Mouse (Mus musculus): ENCODE data around the gene Ptgr1. TPM values are rescaled to one million over a fixed set of nuclear protein-coding genes. Genes with fewer than 3 reads are reported as not detected.

The Ptgr1 gene
- total RNA-seq, 2 experiments from 2014 or later = 29.0 to 36.4 TPM

GRCm38 (mm10) chr4:58932541-58932940 lies 54.4 kb downstream of the Ptgr1 start:
- ATAC-seq (ENCODE audit: poor library complexity, severe bottlenecking) = no peak

- ATAC-seq (ENCODE audit: poor library complexity, severe bottlenecking) = no peak
These were observed 59.3 kb downstream of the Ptgr1 start for GRCm38 (mm10) chr4:58927661-58928060.

GRCm38 (mm10) chr4:58926120-58926519 lies 60.8 kb downstream of the Ptgr1 start:
- ATAC-seq (ENCODE audit: poor library complexity, severe bottlenecking) = no peak

- no peak for ATAC-seq (ENCODE audit: poor library complexity, severe bottlenecking)
These were observed 61.3 kb downstream of the Ptgr1 start for GRCm38 (mm10) chr4:58925664-58926063.

- ATAC-seq (ENCODE audit: poor library complexity, severe bottlenecking) = no peak; the same call in 1 of the 2 replicates
These were observed 63.0 kb downstream of the Ptgr1 start for GRCm38 (mm10) chr4:58923933-58924332.

Other genes starting within 250 kb of the Ptgr1 start
- 0.16 TPM in 1 of 2 replicates, not detected in the other for gene Olfr267, start 199.4 kb downstream of the Ptgr1 start, total RNA-seq (2015)
- gene Olfr267, start 199.4 kb downstream of the Ptgr1 start, total RNA-seq (2017) = not detected in 2 replicates
- 48.3 and 76.1 TPM in 2 replicates for gene Ecpas, start 74.4 kb downstream of the Ptgr1 start, total RNA-seq (2015)
- gene Ecpas, start 74.4 kb downstream of the Ptgr1 start, total RNA-seq (2017) = 42.4 and 43.3 TPM in 2 replicates
- gene Zkscan16, start 43.5 kb downstream of the Ptgr1 start, total RNA-seq (2015) = not detected in 2 replicates
- not detected in 2 replicates for gene Zkscan16, start 43.5 kb downstream of the Ptgr1 start, total RNA-seq (2017)
- gene Dnajc25, start 7.9 kb upstream of the Ptgr1 start, total RNA-seq (2015) = 11.2 and 11.8 TPM in 2 replicates
- gene Dnajc25, start 7.9 kb upstream of the Ptgr1 start, total RNA-seq (2017) = 13.0 and 14.6 TPM in 2 replicates
- not detected in 2 replicates for gene Gm20503, start 16.1 kb upstream of the Ptgr1 start, total RNA-seq (2015)
- gene Gm20503, start 16.1 kb upstream of the Ptgr1 start, total RNA-seq (2017) = not detected in 2 replicates
- 266 and 325 TPM in 2 replicates for gene Gng10, start 48.0 kb upstream of the Ptgr1 start, total RNA-seq (2015)
- 179 and 182 TPM in 2 replicates for gene Gng10, start 48.0 kb upstream of the Ptgr1 start, total RNA-seq (2017)
- not detected in 2 replicates for gene AI481877, start 151.9 kb upstream of the Ptgr1 start, total RNA-seq (2015)
- gene AI481877, start 151.9 kb upstream of the Ptgr1 start, total RNA-seq (2017) = not detected in 2 replicates
- 47.6 and 53.4 TPM in 2 replicates for gene Ugcg, start 202.1 kb upstream of the Ptgr1 start, total RNA-seq (2015)
- 28.9 and 32.8 TPM in 2 replicates for gene Ugcg, start 202.1 kb upstream of the Ptgr1 start, total RNA-seq (2017)

Measured in megakaryocyte, adult 5-6 weeks (primary cell).